Mouse (Mus musculus): ENCODE data around the gene Btbd11. TPM values are rescaled to one million over a fixed set of nuclear protein-coding genes. Genes with fewer than 3 reads are reported as not detected.

Gene Btbd11
- total and polyA plus RNA-seq, 3 experiments = 10.1 to 18.5 (median 15.4) TPM

DNA sequence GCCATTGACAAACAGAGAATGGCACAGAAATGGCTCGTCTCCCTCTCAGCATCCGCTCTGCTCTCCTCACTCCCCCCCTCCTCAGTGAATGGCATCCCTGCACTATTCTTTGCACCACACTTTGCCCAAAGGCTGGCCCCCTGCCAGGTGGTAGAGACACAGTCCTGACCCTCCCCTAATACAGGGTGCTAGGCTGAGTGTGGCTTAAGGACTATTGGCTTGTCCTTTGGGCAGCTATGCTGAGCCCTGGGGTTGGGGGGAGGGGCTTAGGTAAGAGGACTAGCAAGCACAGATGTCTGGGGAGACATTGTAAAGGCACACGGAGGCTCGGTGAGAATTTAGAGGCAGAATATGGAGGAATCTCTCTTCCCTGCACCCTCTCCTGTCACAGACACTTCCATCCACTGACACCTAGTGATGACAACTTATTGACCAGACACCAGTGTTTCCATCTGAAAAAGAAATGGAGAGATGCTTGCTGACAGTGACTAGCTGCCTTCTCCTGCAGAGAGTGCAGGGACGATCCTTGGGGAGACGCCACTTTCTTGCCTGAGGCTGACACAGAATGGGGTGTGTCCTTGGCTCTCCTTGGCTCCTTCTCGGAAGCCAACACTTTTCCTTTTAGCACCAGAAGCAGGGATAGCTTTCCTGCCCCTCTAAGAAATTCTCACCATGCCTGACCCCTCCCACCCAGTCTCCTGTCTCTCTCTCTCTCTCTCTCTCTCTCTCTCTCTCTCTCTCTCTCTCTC lies 138.8 kb downstream of the Btbd11 start:
- no peak overlapping the region for H3K4me3 ChIP-seq (replicated peaks in 1 of 3; ENCODE audit: low read depth in 2 of 3, low read length in 2 of 3, poor library complexity in 1 of 3)
- H3K4me2 ChIP-seq (ENCODE audit: insufficient read depth, low read depth, poor library complexity, severe bottlenecking) = no peak overlapping the region
- dilution Hi-C loops (cut with MboI; ENCODE audit: extremely low pct_ligation_motif_present, extremely low pct_unique_long_range_greater_than_20kb, low sequenced_read_pairs) (no loop called here), in situ Hi-C loops (cut with MboI; ENCODE audit: low pct_ligation_motif_present, low pct_unique_long_range_greater_than_20kb, low sequenced_read_pairs) (no loop called here)
- no peaks in the 10 kb centered on the region for H3K27me3 ChIP-seq (replicated peaks)
- no peaks in the 10 kb centered on the region for H3K79me2 ChIP-seq (replicated peaks; ENCODE audit: control insufficient read depth, extremely low read depth, insufficient read depth, poor library complexity, severe bottlenecking)
- no peak overlapping the region for H3K9ac ChIP-seq (ENCODE audit: insufficient read depth, low read depth)
- H3K36me3 ChIP-seq (replicated peaks in 1 of 2; ENCODE audit: control insufficient read depth in 1 of 2, insufficient read depth in 1 of 2, low read length in 1 of 2) = peaks cover 0 to 34% of the 10 kb centered on the region in 2 experiments
- no peak for DNase-seq (ENCODE audit: extremely low read depth)
- no peak overlapping the region for H3K27ac ChIP-seq (ENCODE audit: insufficient read depth, low read depth)
- H3K4me1 ChIP-seq (ENCODE audit: control insufficient read depth in 1 of 2, insufficient read depth in 2 of 2) = peaks cover 27 to 45% of the 10 kb centered on the region in 2 experiments
- peaks cover 12% of the 10 kb centered on the region for H3K9me3 ChIP-seq (replicated peaks; ENCODE audit: low read length)
- TF ChIP-seq USF1 (IDR thresholded peaks at IDR 0.05; ENCODE audit: low read depth, low read length) (no peak), PAX5 (IDR thresholded peaks at IDR 0.05; ENCODE audit: low read length) (no peak), MAZ (IDR thresholded peaks at IDR 0.05; ENCODE audit: low read depth, low read length) (no peak), JUND (conservative IDR thresholded peaks at IDR 0.05; ENCODE audit: low read depth, low read length) (no peak), TBP (conservative IDR thresholded peaks at IDR 0.05; ENCODE audit: low read depth, low read length) (no peak), ZC3H11A (IDR thresholded peaks at IDR 0.05; ENCODE audit: low read depth, low read length) (no peak), CHD2 (IDR thresholded peaks at IDR 0.05; ENCODE audit: low read length) (no peak), RAD21 (IDR thresholded peaks at IDR 0.05; ENCODE audit: low read depth, low read length) (no peak), JUN (IDR thresholded peaks at IDR 0.05; ENCODE audit: insufficient read depth, low read depth, low read length) (no peak), E2F4 (IDR thresholded peaks at IDR 0.05; ENCODE audit: insufficient replicate concordance, low read depth, low read length) (no peak), POLR2AphosphoS2 (IDR thresholded peaks at IDR 0.05; ENCODE audit: low read depth, low read length) (no peak), MEF2A (IDR thresholded peaks at IDR 0.05; ENCODE audit: borderline replicate concordance, low read depth, low read length) (no peak)

GRCm38 (mm10) chr10:85526657-85527056 lies 140.0 kb downstream of the Btbd11 start:
- Histone ChIP-seq H3K36me3 (replicated peaks in 1 of 2; ENCODE audit: control insufficient read depth in 1 of 2, insufficient read depth in 1 of 2, low read length in 1 of 2) (peaks cover 0 to 30% of the 10 kb centered on the region in 2 experiments), H3K4me1 (ENCODE audit: control insufficient read depth in 1 of 2, insufficient read depth in 2 of 2) (peaks cover 25 to 53% of the 10 kb centered on the region in 2 experiments), H3K79me2 (replicated peaks; ENCODE audit: control insufficient read depth, extremely low read depth, insufficient read depth, poor library complexity, severe bottlenecking) (no peaks in the 10 kb centered on the region), H3K27ac (ENCODE audit: insufficient read depth, low read depth) (no peak overlapping the region), H3K27me3 (replicated peaks) (no peaks in the 10 kb centered on the region), H3K4me2 (ENCODE audit: insufficient read depth, low read depth, poor library complexity, severe bottlenecking) (no peak overlapping the region), H3K9me3 (replicated peaks; ENCODE audit: low read length) (peaks cover 12% of the 10 kb centered on the region), H3K4me3 (replicated peaks in 1 of 3; ENCODE audit: low read depth in 2 of 3, low read length in 2 of 3, poor library complexity in 1 of 3) (no peak overlapping the region), H3K9ac (ENCODE audit: insufficient read depth, low read depth) (no peak overlapping the region)
- TF ChIP-seq MYC (IDR thresholded peaks at IDR 0.05; ENCODE audit: low read depth, low read length) = no peak
- TF ChIP-seq IRF4 (IDR thresholded peaks at IDR 0.05; ENCODE audit: low read depth, low read length) = no peak
- no peak for TF ChIP-seq UBTF (IDR thresholded peaks at IDR 0.05; ENCODE audit: low read depth, low read length)
- TF ChIP-seq CHD1 (IDR thresholded peaks at IDR 0.05; ENCODE audit: low read depth, low read length) = no peak
- TF ChIP-seq ZKSCAN1 (IDR thresholded peaks at IDR 0.05; ENCODE audit: borderline replicate concordance, low read depth, low read length) = no peak
- no peak for TF ChIP-seq TBP (conservative IDR thresholded peaks at IDR 0.05; ENCODE audit: low read depth, low read length)
- no peak for TF ChIP-seq MAX (IDR thresholded peaks at IDR 0.05; ENCODE audit: low read length)
- TF ChIP-seq MAFK (IDR thresholded peaks at IDR 0.05; ENCODE audit: insufficient replicate concordance, low read length) = no peak
- no peak for TF ChIP-seq CHD2 (IDR thresholded peaks at IDR 0.05; ENCODE audit: low read length)
- TF ChIP-seq ETS1 (conservative IDR thresholded peaks at IDR 0.05; ENCODE audit: low read depth, low read length) = no peak
- TF ChIP-seq ZMIZ1 (IDR thresholded peaks at IDR 0.05; ENCODE audit: low read depth, low read length) = no peak
- TF ChIP-seq POLR2AphosphoS2 (IDR thresholded peaks at IDR 0.05; ENCODE audit: low read depth, low read length) = no peak
- no peak for TF ChIP-seq POLR2A (IDR thresholded peaks at IDR 0.05; ENCODE audit: low read depth, low read length)
- TF ChIP-seq JUN (IDR thresholded peaks at IDR 0.05; ENCODE audit: insufficient read depth, low read depth, low read length) = no peak
- no peak for TF ChIP-seq MAZ (IDR thresholded peaks at IDR 0.05; ENCODE audit: low read depth, low read length)
- TF ChIP-seq GABPA (IDR thresholded peaks at IDR 0.05; ENCODE audit: insufficient replicate concordance, low read depth, low read length) = no peak
- no peak for TF ChIP-seq HCFC1 (IDR thresholded peaks at IDR 0.05; ENCODE audit: low read depth, low read length)
- no peak for TF ChIP-seq USF2 (conservative IDR thresholded peaks at IDR 0.05; ENCODE audit: low read depth, low read length)
- in situ Hi-C loops (cut with MboI; ENCODE audit: low pct_ligation_motif_present, low pct_unique_long_range_greater_than_20kb, low sequenced_read_pairs) (no loop called here), dilution Hi-C loops (cut with MboI; ENCODE audit: extremely low pct_ligation_motif_present, extremely low pct_unique_long_range_greater_than_20kb, low sequenced_read_pairs) (no loop called here)
- DNase-seq (ENCODE audit: extremely low read depth) = no peak

Data from CH12.LX (cell line).